Mouse (Mus musculus): Measurements from ENCODE around the gene Exoc7. TPM values are rescaled to one million over a fixed set of nuclear protein-coding genes. Genes with fewer than 3 reads are reported as not detected.

The Exoc7 gene
- total RNA-seq, 1 experiment from 2014 or later = 30.4 TPM

DNA sequence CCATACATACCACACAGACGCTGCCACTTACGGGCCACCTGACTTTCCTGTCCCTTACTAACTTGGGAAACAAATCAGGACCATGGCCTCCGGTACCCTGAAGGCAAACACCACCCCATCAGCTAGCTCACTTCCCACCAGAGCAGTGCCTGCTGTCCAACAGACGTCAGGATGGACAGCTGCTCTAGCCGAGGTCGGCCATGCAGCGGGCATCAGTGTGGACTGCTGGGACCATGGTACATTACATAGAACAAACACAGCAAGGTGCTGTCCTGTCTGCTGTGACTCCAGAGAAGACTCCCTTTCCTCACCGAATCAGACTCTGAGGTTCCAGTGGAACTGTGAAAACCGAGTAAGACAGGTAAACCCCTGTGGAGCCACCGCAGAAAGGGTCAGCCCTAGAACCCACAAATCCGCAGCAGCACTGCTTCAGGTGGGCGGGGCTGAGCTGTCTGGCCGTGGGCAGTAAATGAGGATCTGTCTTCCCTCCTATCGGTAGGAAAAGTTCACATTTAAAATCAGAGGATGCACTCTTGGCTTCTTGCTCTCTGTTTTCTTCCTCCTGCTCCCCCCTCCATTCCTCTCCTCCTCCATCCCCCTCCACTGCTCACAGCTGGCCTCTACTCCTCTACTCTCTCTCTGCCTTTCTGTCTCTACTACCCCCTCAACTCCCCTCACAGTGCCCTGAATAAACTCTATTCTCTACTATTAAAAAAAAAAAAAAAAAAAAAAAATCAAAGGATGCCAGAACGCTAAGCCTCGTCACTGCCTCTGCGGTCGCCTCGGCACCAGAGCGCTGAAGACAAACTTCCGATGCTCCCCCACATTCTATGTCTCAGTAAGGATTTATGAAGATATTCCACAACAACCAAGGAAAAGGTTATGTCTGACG, 51.7 kb downstream of the Exoc7 start:
- no peak for ATAC-seq (ENCODE audit: extremely low read depth, insufficient number of reproducible peaks, low FRiP score, poor library complexity, severe bottlenecking)

DNA sequence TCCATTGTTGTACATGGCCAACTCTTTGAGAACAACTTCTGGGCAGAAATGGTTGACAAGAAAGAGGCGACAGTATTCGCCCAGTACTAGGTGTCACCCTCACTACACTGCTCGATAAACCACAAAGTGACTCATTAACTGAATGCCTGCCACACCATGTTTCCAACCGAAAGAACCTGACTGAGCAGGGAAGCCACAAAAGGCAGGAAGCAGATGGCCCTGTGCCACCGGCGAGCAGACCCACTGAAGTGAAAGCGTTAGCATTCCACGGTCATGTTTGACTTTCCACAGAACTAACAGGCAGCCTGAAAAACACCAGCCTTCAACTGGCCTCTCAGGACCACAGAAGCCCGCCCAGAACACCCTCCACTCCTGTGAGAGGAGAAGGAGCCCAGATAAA, 52.4 kb downstream of the Exoc7 start:
- ATAC-seq (ENCODE audit: extremely low read depth, insufficient number of reproducible peaks, low FRiP score, poor library complexity, severe bottlenecking) = no peak

DNA sequence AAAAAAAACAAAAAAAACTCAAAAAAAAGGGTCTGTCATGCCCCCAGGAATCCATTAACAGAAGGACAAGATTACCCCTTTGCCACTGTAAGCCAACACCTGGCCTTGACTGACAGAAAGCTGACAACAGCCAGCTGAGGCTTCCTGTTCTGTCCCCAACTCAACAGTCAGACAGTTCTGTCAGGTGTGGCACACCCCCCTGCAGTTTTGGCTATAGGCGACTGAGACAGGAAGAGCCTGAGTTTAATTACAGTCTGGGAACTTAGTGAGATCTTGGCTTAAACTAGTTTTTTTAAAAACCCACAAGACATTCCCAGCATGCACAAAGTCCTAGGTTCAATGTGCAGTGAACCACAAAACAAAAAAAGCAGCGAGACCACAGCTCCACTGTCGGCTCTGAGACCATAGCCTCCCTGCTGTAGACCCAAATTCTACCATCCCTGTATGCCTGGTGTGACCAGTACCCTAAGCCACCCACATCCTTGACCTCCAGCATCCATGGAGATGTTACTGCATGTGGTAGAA, 53.9 kb downstream of the Exoc7 start:
- no peak for ATAC-seq (ENCODE audit: extremely low read depth, insufficient number of reproducible peaks, low FRiP score, poor library complexity, severe bottlenecking)

GRCm38 (mm10) chr11:116250898-116251297, 56.1 kb downstream of the Exoc7 start:
- ATAC-seq (ENCODE audit: extremely low read depth, insufficient number of reproducible peaks, low FRiP score, poor library complexity, severe bottlenecking) = no peak

DNA sequence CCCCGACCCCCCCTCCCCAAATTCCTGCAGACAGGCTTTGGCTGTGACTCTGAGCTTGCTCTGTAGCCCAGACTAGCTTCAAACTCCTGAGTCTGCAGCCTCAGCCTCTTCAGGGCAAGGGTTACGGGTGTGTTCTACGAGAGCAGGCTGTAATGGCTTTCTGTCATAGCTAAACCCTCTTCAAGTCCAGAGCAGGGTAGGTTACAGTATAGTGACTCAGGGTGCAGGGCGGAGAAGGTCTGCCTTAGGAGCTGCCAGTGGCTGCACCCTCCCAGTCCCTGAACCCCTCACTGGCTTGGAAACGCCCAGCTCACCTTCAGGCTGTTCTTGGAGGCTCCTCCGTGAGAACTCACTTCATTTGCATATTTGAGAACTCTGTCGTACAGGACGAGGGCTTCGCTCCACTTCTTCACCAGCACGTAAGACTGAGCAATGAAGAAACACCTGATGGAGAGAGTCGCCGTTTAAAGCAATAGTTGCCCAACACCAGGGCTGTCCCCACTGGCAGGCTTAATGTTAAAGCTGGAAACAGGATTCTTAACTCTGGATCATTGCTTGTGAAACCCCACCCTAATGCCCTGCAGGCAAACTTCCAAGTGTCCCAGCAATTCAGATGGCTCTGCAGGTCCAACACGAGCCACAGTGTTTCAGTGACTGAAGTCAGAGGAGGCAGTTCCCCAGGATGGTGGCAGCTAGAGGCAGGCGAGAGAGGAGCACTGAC, 59.4 kb downstream of the Exoc7 start:
- ATAC-seq (ENCODE audit: extremely low read depth, insufficient number of reproducible peaks, low FRiP score, poor library complexity, severe bottlenecking) = no peak

- no peak for ATAC-seq (ENCODE audit: extremely low read depth, insufficient number of reproducible peaks, low FRiP score, poor library complexity, severe bottlenecking)
Measured at GRCm38 (mm10) chr11:116245616-116246015, 61.4 kb downstream of the Exoc7 start.

- ATAC-seq (ENCODE audit: extremely low read depth, insufficient number of reproducible peaks, low FRiP score, poor library complexity, severe bottlenecking) = no peak
Measured at GRCm38 (mm10) chr11:116244580-116244979, 62.5 kb downstream of the Exoc7 start.

GRCm38 (mm10) chr11:116241744-116242235, 65.2 kb downstream of the Exoc7 start:
- ATAC-seq (ENCODE audit: extremely low read depth, insufficient number of reproducible peaks, low FRiP score, poor library complexity, severe bottlenecking) = no peak

- no peak for ATAC-seq (ENCODE audit: extremely low read depth, insufficient number of reproducible peaks, low FRiP score, poor library complexity, severe bottlenecking)
Measured at GRCm38 (mm10) chr11:116239797-116240196, 67.2 kb downstream of the Exoc7 start.

Other genes starting within 250 kb of the Exoc7 start
- gene Unc13d, start 229.3 kb downstream of the Exoc7 start, total RNA-seq (2017) = 47.0 and 49.2 TPM in 2 replicates
- gene Wbp2, start 220.2 kb downstream of the Exoc7 start, total RNA-seq (2017) = 93.6 and 100 TPM in 2 replicates
- gene Trim47, start 180.0 kb downstream of the Exoc7 start, total RNA-seq (2017) = 0.23 and 1.5 TPM in 2 replicates
- gene Trim65, start 176.1 kb downstream of the Exoc7 start, total RNA-seq (2017) = 19.0 and 21.2 TPM in 2 replicates
- 17.7 and 17.8 TPM in 2 replicates for gene Mrpl38, start 168.4 kb downstream of the Exoc7 start, total RNA-seq (2017)
- gene Fbf1, start 139.1 kb downstream of the Exoc7 start, total RNA-seq (2017) = 16.9 and 31.4 TPM in 2 replicates
- gene Ten1, start 108.4 kb downstream of the Exoc7 start, total RNA-seq (2017) = 14.2 and 21.4 TPM in 2 replicates
- 27.4 and 31.7 TPM in 2 replicates for gene Acox1, start 108.2 kb downstream of the Exoc7 start, total RNA-seq (2017)
- gene Evpl, start 69.2 kb downstream of the Exoc7 start, total RNA-seq (2017) = 0.12 TPM in 2 replicates
- 18.4 and 21.6 TPM in 2 replicates for gene Srp68, start 33.0 kb downstream of the Exoc7 start, total RNA-seq (2017)
- not detected in 2 replicates for gene Galr2, start 26.3 kb downstream of the Exoc7 start, total RNA-seq (2017)
- gene Foxj1, start 28.2 kb upstream of the Exoc7 start, total RNA-seq (2017) = 0.25 TPM in 1 of 2 replicates, not detected in the other
- 16.0 and 17.0 TPM in 2 replicates for gene Rnf157, start 105.8 kb upstream of the Exoc7 start, total RNA-seq (2017)
- gene Ubald2, start 126.9 kb upstream of the Exoc7 start, total RNA-seq (2017) = 82.2 and 89.0 TPM in 2 replicates
- gene Qrich2, start 159.0 kb upstream of the Exoc7 start, total RNA-seq (2017) = 0.25 TPM in 1 of 2 replicates, not detected in the other
- gene Prpsap1, start 187.0 kb upstream of the Exoc7 start, total RNA-seq (2017) = 38.2 and 47.6 TPM in 2 replicates
- gene Sphk1, start 223.7 kb upstream of the Exoc7 start, total RNA-seq (2017) = not detected in 2 replicates

Data from neutrophil, adult 5-6 weeks (primary cell).